Mouse (Mus musculus): ENCODE results near the gene Snu13. TPM values are rescaled to one million over a fixed set of nuclear protein-coding genes. Genes with fewer than 3 reads are reported as not detected.

Snu13 gene
- polyA plus RNA-seq, 1 experiment, result 58.2 TPM

- H3K27me3 ChIP-seq (replicated peaks; ENCODE audit: control insufficient read depth, insufficient read depth, low read length), result no peaks in the 10 kb centered on the region; the same call in 1 of the 2 replicates
- H3K27ac ChIP-seq (ENCODE audit: insufficient read depth, low read depth, low read length), result no peak overlapping the region
- H3K4me3 ChIP-seq (ENCODE audit: insufficient read depth, low read depth, low read length), result no peak overlapping the region
- no peaks in the 10 kb centered on the region for H3K4me1 ChIP-seq (ENCODE audit: control insufficient read depth, insufficient read depth, low read length)
- whole genome bisulfite sequencing, result 57% methylated on average over 7 of the region's 7 CpGs
- TF ChIP-seq CTCF (conservative IDR thresholded peaks at IDR 0.05; ENCODE audit: insufficient read depth, insufficient read length, low read depth, low read length) (no peak), POLR2A (IDR thresholded peaks at IDR 0.05; ENCODE audit: low read depth, low read length) (no peak)
- peak; percentile 4 for DNase-seq
- H3K36me3 ChIP-seq (ENCODE audit: control insufficient read depth, insufficient read depth, low read length), result no peaks in the 10 kb centered on the region
Observed at GRCm38 (mm10) chr15:82073490-82073889, 26.1 kb upstream of the Snu13 start.

- Histone ChIP-seq H3K27me3 (replicated peaks; ENCODE audit: control insufficient read depth, insufficient read depth, low read length) (no peaks in the 10 kb centered on the region; the same call in 1 of the 2 replicates), H3K27ac (ENCODE audit: insufficient read depth, low read depth, low read length) (no peak overlapping the region), H3K4me1 (ENCODE audit: control insufficient read depth, insufficient read depth, low read length) (no peaks in the 10 kb centered on the region), H3K4me3 (ENCODE audit: insufficient read depth, low read depth, low read length) (no peak overlapping the region), H3K36me3 (ENCODE audit: control insufficient read depth, insufficient read depth, low read length) (no peaks in the 10 kb centered on the region)
- WGBS, result 89% methylated on average over 26 of the region's 26 CpGs
- TF ChIP-seq CTCF (conservative IDR thresholded peaks at IDR 0.05; ENCODE audit: insufficient read depth, insufficient read length, low read depth, low read length) (no peak), POLR2A (IDR thresholded peaks at IDR 0.05; ENCODE audit: low read depth, low read length) (no peak)
- DNase-seq, result no peak
Observed at GRCm38 (mm10) chr15:82071816-82072469, 24.5 kb upstream of the Snu13 start.

DNA sequence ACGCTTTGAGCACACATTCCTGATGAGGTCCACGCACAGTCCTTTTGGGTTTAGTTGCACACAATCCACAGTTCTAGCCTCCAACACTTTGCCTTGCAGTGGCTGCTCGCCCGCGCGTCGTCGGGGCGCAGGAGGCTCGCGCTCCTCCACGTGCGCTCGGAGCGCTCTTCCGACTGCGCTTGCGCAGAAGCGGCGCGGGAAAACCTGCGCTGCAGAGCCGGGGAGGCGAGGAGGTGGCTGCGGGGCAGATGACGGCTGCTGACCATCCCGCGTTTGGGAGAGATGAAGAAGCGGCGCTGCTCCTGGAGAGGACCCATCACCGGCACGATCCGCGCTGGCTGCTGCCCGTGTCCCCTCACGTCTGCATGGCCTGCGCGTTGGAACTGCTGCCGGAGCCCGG is 22.5 kb upstream of the Snu13 start, which contains the start of gene Mei1:
Mei1 (plus strand) TSS at position 99 of the 400 bp plus-strand sequence.
- Histone ChIP-seq H3K36me3 (ENCODE audit: control insufficient read depth, insufficient read depth, low read length) (no peaks in the 10 kb centered on the region), H3K27me3 (replicated peaks; ENCODE audit: control insufficient read depth, insufficient read depth, low read length) (no peaks in the 10 kb centered on the region; the same call in 1 of the 2 replicates), H3K27ac (ENCODE audit: insufficient read depth, low read depth, low read length) (no peak within 1 kb of the TSS), H3K4me3 (ENCODE audit: insufficient read depth, low read depth, low read length) (no peak within 1 kb of the TSS), H3K4me1 (ENCODE audit: control insufficient read depth, insufficient read depth, low read length) (no peaks in the 10 kb centered on the region)
- WGBS, result 21% methylated on average over 40 of the region's 40 CpGs
- DNase-seq, result no peak
- TF ChIP-seq POLR2A (IDR thresholded peaks at IDR 0.05; ENCODE audit: low read depth, low read length) (no peak), CTCF (conservative IDR thresholded peaks at IDR 0.05; ENCODE audit: insufficient read depth, insufficient read length, low read depth, low read length) (no peak)

- Histone ChIP-seq H3K4me1 (ENCODE audit: control insufficient read depth, insufficient read depth, low read length) (no peaks in the 10 kb centered on the region), H3K27ac (ENCODE audit: insufficient read depth, low read depth, low read length) (no peak overlapping the region), H3K4me3 (ENCODE audit: insufficient read depth, low read depth, low read length) (no peak overlapping the region), H3K27me3 (replicated peaks; ENCODE audit: control insufficient read depth, insufficient read depth, low read length) (no peaks in the 10 kb centered on the region; the same call in 1 of the 2 replicates), H3K36me3 (ENCODE audit: control insufficient read depth, insufficient read depth, low read length) (no peaks in the 10 kb centered on the region)
- no peak for TF ChIP-seq POLR2A (IDR thresholded peaks at IDR 0.05; ENCODE audit: low read depth, low read length)
- peak; percentile 73 for TF ChIP-seq CTCF (conservative IDR thresholded peaks at IDR 0.05; ENCODE audit: insufficient read depth, insufficient read length, low read depth, low read length)
- peak; percentile 85 for DNase-seq
- WGBS, result 10% methylated on average over 7 of the region's 7 CpGs
Observed at GRCm38 (mm10) chr15:82065511-82065910, 18.1 kb upstream of the Snu13 start.

GRCm38 (mm10) chr15:82063909-82064308 is 16.5 kb upstream of the Snu13 start:
- H3K4me1 ChIP-seq (ENCODE audit: control insufficient read depth, insufficient read depth, low read length), result no peaks in the 10 kb centered on the region
- H3K4me3 ChIP-seq (ENCODE audit: insufficient read depth, low read depth, low read length), result no peak overlapping the region
- WGBS, result 27% methylated on average over 14 of the region's 14 CpGs
- H3K27ac ChIP-seq (ENCODE audit: insufficient read depth, low read depth, low read length), result no peak overlapping the region
- H3K27me3 ChIP-seq (replicated peaks; ENCODE audit: control insufficient read depth, insufficient read depth, low read length), result no peaks in the 10 kb centered on the region
- DNase-seq, result no peak
- H3K36me3 ChIP-seq (ENCODE audit: control insufficient read depth, insufficient read depth, low read length), result no peaks in the 10 kb centered on the region
- TF ChIP-seq CTCF (conservative IDR thresholded peaks at IDR 0.05; ENCODE audit: insufficient read depth, insufficient read length, low read depth, low read length), result no peak
- TF ChIP-seq POLR2A (IDR thresholded peaks at IDR 0.05; ENCODE audit: low read depth, low read length), result no peak

DNA sequence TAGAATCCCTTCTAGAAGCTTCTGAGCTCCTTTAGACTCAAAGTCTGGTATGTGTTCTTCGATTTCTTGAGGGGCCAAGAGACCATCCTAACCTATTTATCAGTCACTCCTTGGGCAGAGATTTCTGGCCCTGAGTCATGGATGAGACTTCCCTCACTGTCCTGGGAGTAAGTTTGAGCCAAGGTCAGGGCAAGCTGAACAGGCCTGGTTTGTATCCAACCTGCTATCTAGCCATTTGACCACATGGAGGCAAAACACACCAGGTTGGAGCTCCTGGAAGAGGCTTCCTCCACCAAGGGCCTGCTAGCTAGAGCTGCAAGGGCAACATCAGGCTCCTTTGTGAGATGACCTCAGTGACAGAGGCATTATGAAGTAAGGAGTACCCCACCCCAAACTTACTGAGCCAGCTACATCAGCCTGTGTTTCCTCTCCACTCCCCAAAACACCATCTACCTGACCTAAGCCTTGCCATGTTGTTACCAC is 11.4 kb upstream of the Snu13 start, which contains the start of gene 4930407I10Rik:
4930407I10Rik (plus strand) TSS at position 433 of the 483 bp plus-strand sequence.
- H3K4me3 ChIP-seq (ENCODE audit: insufficient read depth, low read depth, low read length), result no peak within 1 kb of the TSS
- 83% methylated on average over 1 of the region's 1 CpGs for WGBS
- DNase-seq, result no peak
- no peak within 1 kb of the TSS for H3K27ac ChIP-seq (ENCODE audit: insufficient read depth, low read depth, low read length)
- no peaks in the 10 kb centered on the region for H3K36me3 ChIP-seq (ENCODE audit: control insufficient read depth, insufficient read depth, low read length)
- H3K27me3 ChIP-seq (replicated peaks; ENCODE audit: control insufficient read depth, insufficient read depth, low read length), result no peaks in the 10 kb centered on the region
- H3K4me1 ChIP-seq (ENCODE audit: control insufficient read depth, insufficient read depth, low read length), result no peaks in the 10 kb centered on the region
- no peak for TF ChIP-seq CTCF (conservative IDR thresholded peaks at IDR 0.05; ENCODE audit: insufficient read depth, insufficient read length, low read depth, low read length)

GRCm38 (mm10) chr15:82052544-82052943 is 5.1 kb upstream of the Snu13 start:
- TF ChIP-seq CTCF (conservative IDR thresholded peaks at IDR 0.05; ENCODE audit: insufficient read depth, insufficient read length, low read depth, low read length) (no peak), POLR2A (IDR thresholded peaks at IDR 0.05; ENCODE audit: low read depth, low read length) (no peak)
- 45% methylated on average over 5 of the region's 5 CpGs for WGBS
- no peak for DNase-seq

More at GRCm38 (mm10) chr15:82052544-82052943, 5.1 kb upstream of the Snu13 start:
- Histone ChIP-seq H3K4me3 (ENCODE audit: insufficient read depth, low read depth, low read length) (no peak overlapping the region), H3K27ac (ENCODE audit: insufficient read depth, low read depth, low read length) (no peak overlapping the region), H3K27me3 (replicated peaks; ENCODE audit: control insufficient read depth, insufficient read depth, low read length) (no peaks in the 10 kb centered on the region), H3K4me1 (ENCODE audit: control insufficient read depth, insufficient read depth, low read length) (no peaks in the 10 kb centered on the region), H3K36me3 (ENCODE audit: control insufficient read depth, insufficient read depth, low read length) (no peaks in the 10 kb centered on the region)

Measured in kidney, adult 2 months (tissue).